8 mouse cellular contexts compared by ENCODE assay signal in the genomic region with DNA sequence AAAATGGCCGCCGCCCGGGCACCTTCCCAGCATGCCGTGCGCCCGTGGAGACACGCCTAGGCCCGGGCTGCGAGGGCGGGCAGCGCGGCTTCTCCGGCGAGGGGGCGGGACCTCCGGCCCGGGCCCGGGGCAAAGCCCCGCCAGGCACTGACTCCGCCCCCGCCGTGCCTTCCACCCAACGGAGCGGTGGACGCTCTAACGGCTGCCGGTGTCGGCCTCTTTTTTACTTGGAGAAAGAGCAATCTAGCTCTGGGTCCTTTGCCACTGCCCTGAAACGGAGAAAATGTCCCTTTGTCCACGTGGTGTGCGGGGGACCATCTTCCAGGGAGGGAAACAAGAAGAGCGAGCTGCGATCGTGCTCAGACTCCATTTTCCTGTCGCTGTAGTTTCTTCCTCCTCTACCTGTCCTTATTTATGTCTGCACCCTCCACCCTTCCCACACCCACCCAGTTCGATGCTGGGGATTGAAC. TPM values are rescaled to one million over a fixed set of nuclear protein-coding genes. Genes with fewer than 3 reads are reported as not detected.
A peak's percentile ranks its signal among the peaks of the same experiment; 100 is the strongest.
DNase-seq lines count a peak whose midpoint lies in the region; ATAC-seq lines count a peak whose summit lies in the region.

Gene Luc7l3 (minus strand): TSS at position 58 of the 470 bp plus-strand sequence.

- peaks cover 3% of the 10 kb centered on the region; the same call in 1 of the 2 replicates for H3K36me3 ChIP-seq in hindbrain, embryonic 13.5 days

- DNase-seq in R1 (ENCODE audit: low read depth, low spot score) = peak; percentile 92
- DNase-seq in cerebellum, postnatal 14 days = peak; percentile 98
- peak; percentile 90 for DNase-seq in frontal cortex, postnatal 25 days (ENCODE audit: low spot score in 2 of 2)
- peak; percentile 94 to 96 for DNase-seq in layer of hippocampus, postnatal 36 days
- DNase-seq in lung, postnatal 25 days (ENCODE audit: low spot score) = peak; percentile 95
- DNase-seq in retina, adult 2 months (ENCODE audit: low read depth, low spot score) = peak; percentile 79
- DNase-seq in thymus, postnatal 25 days = peak; percentile 96

- ATAC-seq in hindbrain, embryonic 13.5 days (ENCODE audit: low FRiP score) = peak; percentile 93

- no peaks in the 10 kb centered on the region for H3K9me3 ChIP-seq in hindbrain, embryonic 13.5 days

- peak within 1 kb of the TSS; percentile 88 for H3K4me2 ChIP-seq in hindbrain, embryonic 13.5 days

- WGBS in hindbrain, embryonic 13.5 days = 1% methylated on average over 36 of the region's 36 CpGs

- peak within 1 kb of the TSS; percentile 99 for H3K9ac ChIP-seq in hindbrain, embryonic 13.5 days

- H3K27me3 ChIP-seq in hindbrain, embryonic 13.5 days = no peaks in the 10 kb centered on the region

- H3K4me1 ChIP-seq in hindbrain, embryonic 13.5 days (replicated peaks) = peaks cover 49% of the 10 kb centered on the region

- H3K4me3 ChIP-seq in hindbrain, embryonic 13.5 days = peak within 1 kb of the TSS; percentile 99

- peak within 1 kb of the TSS; percentile 99 for H3K27ac ChIP-seq in hindbrain, embryonic 13.5 days

RNA-seq across cellular contexts. Expression of gene Luc7l3, which starts in this region (rescaled TPM):
- 163 and 167 TPM in 2 replicates for polyA plus RNA-seq in hindbrain, embryonic 13.5 days (2015; fragmentation: Nextera tagmentation; extraction: Ambion mirVana)
- 100 to 1,000 TPM; 120 to 123 TPM for total RNA-seq in layer of hippocampus, postnatal 36 days (2021)

Comparison
In these comparisons a context has a peak if more than half of its experiments do, and no peak if none do; other contexts are left out.
1. Peak in every context shown above with its lines: DNase-seq, ATAC-seq, H3K4me3 ChIP-seq and H3K27ac ChIP-seq.